Mouse (Mus musculus) splenic B cell, adult 2 months (primary cell): Measurements from ENCODE around the gene Gtpbp1.
A peak's percentile ranks its signal among the peaks of the same experiment; 100 is the strongest.
"Not testable (repeated sequence)": the region's sequence is repeated elsewhere in the genome, so short reads cannot be mapped to it uniquely, and the experiment has no call there.

ENCODE experiments used
- DNase-seq: peaks from one replicate; pipeline ENCODE4 v3.0.0-alpha.2; 2011; ENCODE audit warnings: low read depth, low spot score
- H3K27me3 ChIP-seq: 2 replicates; pipeline ENCODE4 v1.6.1; 2012; ENCODE audit warnings: mild to moderate bottlenecking, low read length, moderate library complexity, mixed read lengths; ENCODE audit not compliant: control insufficient read depth, poor library complexity, insufficient read depth, severe bottlenecking
- H3K36me3 ChIP-seq: 2 replicates; pipeline ENCODE4 v1.6.1; 2012; ENCODE audit warnings: mild to moderate bottlenecking, low read length, moderate library complexity, mixed read lengths; ENCODE audit not compliant: control insufficient read depth, poor library complexity, insufficient read depth, severe bottlenecking

Gtpbp1 gene

DNA sequence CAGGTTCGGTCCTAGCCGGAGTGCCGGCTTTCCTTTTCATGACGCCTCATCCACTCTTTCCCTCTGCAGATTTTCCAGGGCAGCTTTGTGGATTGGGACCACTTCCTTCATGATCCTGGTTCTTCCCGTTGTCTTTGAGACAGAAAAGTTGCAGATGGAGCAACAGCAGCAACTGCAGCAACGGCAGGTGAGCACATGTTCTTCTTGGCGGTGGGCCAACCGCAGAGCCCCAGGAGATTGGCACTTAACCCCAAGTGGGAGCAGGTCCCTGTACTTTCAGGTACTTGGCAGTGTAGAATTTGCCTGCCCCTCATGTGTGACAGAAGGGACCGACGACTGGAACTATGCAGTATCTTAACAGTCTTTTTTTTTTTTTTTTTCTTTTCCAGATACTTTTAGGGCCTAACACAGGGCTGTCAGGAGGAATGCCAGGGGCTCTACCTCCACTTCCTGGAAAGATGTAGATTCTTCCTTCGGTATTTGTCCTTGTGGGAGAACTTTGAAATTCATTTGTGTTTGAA lies 18.8 kb upstream of the Gtpbp1 start:
- peaks cover 11% of the 10 kb centered on the region; the same call in 1 of the 2 replicates for H3K36me3 ChIP-seq
- not testable (repeated sequence) for DNase-seq, H3K27me3 ChIP-seq

DNA sequence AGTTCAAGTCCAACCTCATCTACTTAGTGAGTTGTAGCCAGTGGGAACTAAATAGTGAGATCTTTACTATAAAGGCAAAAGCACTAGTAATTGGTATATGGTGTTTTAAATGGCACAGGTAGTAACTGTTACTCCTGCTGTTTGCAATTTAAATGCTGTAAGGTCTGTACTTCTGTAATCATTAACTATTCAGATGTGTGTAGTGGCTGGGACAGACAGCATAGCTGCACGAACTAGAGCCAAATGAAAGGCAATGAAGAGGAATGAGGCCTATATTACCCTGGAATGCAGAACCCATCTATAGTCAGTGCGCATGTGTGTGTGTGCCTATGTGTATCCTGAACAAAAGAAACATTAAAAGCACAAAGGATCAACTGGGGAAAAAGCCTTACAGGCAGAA lies 12.7 kb upstream of the Gtpbp1 start:
- no peak for DNase-seq
- Histone ChIP-seq H3K27me3 (no peaks in the 10 kb centered on the region), H3K36me3 (peaks cover 12% of the 10 kb centered on the region)

DNA sequence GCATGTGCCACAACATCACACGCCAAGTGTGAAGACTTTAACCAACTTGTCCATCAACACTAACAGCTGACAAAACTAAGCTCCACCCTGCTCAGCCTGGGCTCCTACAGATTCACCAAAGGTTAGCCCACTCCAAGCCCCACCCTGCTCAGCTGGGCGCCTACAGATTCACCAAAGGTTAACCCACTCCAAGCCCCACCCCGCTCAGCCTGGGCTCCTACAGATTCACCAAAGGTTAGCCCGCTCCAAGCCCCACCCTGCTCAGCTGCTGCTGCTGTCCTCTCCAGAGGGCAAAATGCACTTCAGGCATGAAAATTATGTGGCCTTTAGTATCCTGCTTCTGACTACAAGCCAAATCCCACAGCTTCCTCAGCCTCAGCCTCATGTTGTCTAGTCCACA lies 8.7 kb upstream of the Gtpbp1 start:
- H3K36me3 ChIP-seq = peaks cover 1% of the 10 kb centered on the region; the same call in 1 of the 2 replicates
- no peaks in the 10 kb centered on the region for H3K27me3 ChIP-seq
- DNase-seq = no peak

DNA sequence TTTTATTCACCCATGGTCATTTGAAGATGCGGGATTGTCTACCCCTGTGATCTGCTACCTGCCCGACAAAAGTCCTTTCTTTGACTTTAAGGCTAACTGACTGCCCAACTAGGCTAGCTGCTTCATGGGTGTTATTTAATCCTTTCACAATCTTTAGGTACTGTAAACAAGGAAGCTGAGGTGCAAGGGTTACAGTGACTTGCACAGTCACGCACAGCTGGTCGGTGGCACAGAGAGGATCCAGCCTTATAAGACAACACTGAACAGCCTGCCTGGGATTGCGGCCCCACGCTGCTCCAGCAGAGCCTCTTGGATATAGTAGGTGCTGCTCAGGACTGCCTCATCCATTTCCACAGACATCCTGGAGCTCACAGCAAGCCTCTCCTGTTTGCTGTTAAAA lies 7.5 kb upstream of the Gtpbp1 start:
- DNase-seq = no peak
- no peaks in the 10 kb centered on the region for H3K27me3 ChIP-seq

DNA sequence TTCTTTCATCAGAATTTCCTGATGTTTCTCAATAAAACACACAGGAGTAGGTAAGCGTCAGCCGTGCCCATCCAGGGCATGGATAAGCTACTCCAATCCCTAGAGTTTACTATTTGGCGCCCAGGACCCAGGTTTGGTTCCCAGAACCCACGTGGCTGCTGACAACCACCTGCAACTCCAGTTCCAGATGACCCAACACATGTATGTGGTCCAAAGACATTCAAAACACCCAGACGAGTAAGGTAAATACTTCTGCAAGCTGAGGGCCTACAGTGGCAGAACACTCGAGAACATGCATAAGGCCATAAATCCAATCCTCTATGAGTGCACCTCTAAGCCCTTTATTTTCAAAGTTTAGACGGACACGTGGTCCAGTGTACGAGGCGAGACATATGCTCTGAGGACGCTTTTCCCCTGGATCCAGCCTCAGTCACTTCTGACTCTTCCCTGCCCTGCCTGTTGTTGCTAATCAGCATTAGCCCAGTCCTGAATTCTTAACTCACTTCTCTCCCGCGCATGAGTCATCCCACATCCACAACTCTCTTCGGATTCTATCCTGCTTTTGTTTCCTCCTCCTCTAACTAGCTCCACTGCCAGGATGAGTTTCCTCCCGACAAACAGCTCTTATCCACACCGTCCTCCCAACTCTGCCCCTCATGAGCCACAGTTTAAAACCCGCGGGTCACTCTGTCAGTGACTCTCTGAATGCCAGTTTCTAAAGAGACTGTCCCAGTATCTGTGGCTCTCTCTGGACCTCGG lies 6.8 kb upstream of the Gtpbp1 start:
- Histone ChIP-seq H3K27me3 (no peaks in the 10 kb centered on the region), H3K36me3 (peaks cover 1% of the 10 kb centered on the region; the same call in 1 of the 2 replicates)
- DNase-seq = no peak

More for the DNA sequence above, 7.5 kb upstream of the Gtpbp1 start:
- peaks cover 1% of the 10 kb centered on the region; the same call in 1 of the 2 replicates for H3K36me3 ChIP-seq

DNA sequence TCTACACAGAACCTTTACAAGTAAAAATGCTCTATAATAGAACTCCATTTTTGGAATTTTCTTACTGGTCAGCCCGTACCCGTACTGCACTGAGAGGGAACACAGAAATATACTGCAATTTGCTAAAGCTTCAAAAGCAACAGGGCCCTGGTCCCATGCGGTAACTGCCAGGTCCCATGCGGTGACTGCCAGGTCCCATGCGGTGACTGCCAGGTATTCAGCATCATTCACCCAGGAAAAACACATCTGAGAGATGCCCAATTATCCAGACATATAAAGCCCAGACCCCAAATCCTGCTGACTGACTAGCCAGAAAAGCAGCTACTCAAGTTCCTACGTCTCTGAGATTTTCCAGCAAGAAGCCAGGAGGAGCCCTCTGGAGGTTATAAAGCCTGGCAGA lies 6.0 kb upstream of the Gtpbp1 start:
- Histone ChIP-seq H3K27me3 (no peaks in the 10 kb centered on the region), H3K36me3 (peaks cover 1% of the 10 kb centered on the region; the same call in 1 of the 2 replicates)
- no peak for DNase-seq

DNA sequence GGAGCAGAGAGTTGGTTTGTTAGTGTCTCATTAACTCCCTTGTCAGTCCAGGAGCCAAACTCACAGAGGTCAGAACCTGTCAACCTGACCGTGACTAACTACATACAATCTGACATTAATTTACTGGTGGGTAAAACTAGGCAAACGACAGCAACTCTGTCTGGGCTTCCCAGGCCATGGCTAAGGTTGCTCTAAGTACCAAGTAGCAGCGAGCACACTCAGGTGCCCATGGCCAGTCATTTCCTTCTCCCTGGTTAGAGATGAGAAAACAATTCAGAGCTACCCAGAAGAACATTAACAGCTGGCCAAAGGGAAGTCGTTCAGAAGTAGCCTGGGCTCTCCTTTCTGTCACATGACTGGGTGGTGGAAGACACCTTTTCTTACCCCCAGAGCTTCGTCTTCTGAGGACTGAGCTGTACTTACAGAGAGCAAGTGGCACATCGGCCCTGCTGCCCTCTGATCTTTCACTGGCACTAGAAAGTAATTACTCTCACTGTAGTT lies 5.5 kb upstream of the Gtpbp1 start:
- DNase-seq = no peak
- Histone ChIP-seq H3K27me3 (no peaks in the 10 kb centered on the region), H3K36me3 (peaks cover 1% of the 10 kb centered on the region; the same call in 1 of the 2 replicates)

DNA sequence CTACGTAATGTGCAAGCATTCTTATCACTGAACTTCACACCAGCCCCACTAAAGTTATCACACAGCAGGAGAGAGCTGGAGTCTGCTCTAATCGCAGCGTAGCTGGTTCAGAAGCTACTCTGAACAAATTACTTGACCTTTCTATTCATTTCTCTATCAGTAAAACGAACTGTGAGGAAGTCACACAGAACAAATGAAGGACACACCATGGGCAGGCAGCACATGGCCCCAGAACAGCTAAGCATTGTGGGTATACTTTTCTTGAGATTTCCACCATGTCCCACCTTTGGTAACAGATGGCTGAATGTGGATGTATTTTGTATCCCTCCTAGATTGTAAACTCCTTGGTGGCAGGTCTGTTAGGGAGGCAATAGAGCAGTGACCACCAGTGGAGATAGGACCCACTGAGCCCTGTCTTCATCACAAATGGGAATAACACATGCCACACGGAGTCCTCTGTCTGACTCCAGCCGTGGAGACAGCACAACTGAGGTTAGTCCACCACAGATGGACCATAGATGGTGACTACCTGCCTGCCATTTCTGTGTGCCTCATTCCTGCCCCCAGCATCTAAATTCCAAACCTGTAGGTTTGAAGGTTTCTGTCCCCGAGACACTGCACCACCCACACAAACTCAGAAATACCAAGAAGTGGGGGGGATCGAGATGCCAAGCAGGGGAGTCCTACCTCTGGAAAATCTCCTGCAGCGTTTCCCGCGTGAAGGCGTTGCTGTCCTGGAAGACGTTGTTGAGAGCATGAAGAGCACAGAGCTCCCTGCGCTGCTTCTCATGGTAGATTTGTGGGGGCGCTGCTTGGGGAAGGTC lies 4.4 kb upstream of the Gtpbp1 start:
- DNase-seq = no peak
- Histone ChIP-seq H3K27me3 (no peaks in the 10 kb centered on the region), H3K36me3 (peaks cover 1% of the 10 kb centered on the region; the same call in 1 of the 2 replicates)

DNA sequence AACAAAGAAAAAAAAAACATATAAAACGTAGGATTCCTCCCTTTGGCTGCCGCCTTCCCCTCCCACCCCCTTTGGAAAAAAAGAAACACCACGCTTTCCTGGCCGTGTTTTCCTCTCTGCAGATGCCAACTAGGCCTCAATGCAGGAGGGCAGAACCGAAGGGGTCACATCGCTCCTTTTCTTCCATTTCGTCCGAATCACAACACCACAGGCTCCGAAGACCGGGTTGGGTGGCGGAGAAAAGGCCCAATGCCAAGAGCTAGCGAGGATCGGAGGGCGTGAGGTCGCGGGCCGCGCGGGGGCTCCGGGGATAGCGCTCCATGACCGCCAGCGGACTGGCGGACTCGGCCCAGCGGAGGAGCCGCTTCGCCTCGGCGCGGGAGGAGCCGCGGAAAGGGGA lies 3.5 kb upstream of the Gtpbp1 start:
- DNase-seq = no peak
- no peaks in the 10 kb centered on the region for H3K27me3 ChIP-seq
- H3K36me3 ChIP-seq = peaks cover 1% of the 10 kb centered on the region; the same call in 1 of the 2 replicates

DNA sequence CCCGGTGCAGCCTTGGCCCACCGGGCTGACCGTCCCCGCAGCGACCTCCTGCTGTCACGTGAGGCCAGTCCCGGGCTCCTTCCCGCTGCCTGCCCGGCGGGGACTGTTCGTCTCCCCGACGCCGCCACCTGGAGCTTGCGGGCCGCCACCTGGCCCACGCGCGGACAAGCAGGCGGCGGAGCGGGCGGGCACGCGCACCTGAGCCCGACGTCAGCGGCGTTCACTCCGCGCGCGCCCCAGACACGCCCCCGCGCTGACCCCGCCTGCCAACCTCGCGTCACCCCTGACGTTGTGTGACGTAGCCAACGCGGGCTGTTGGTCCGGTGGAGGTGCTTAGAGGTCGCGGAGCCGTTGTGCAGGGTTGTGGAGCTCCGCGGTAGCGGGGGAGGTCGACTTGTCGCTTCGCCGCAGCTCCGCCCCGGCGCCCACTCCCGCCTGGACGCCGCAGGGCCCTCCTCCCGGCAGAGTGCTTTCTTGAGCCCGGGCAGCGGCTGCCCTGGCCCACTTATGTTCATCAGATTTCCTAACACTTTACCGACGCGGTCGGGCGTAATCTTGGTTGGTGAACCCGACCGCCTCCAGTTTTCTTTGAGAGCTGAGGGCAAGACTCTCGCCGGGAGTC lies 2.9 kb upstream of the Gtpbp1 start, which contains the start of gene Josd1:
TSS of gene Josd1 (minus strand) at position 274 of the 622 bp plus-strand sequence.
- Histone ChIP-seq H3K36me3 (no peaks in the 10 kb centered on the region), H3K27me3 (no peaks in the 10 kb centered on the region)
- peak; percentile 97 for DNase-seq

DNA sequence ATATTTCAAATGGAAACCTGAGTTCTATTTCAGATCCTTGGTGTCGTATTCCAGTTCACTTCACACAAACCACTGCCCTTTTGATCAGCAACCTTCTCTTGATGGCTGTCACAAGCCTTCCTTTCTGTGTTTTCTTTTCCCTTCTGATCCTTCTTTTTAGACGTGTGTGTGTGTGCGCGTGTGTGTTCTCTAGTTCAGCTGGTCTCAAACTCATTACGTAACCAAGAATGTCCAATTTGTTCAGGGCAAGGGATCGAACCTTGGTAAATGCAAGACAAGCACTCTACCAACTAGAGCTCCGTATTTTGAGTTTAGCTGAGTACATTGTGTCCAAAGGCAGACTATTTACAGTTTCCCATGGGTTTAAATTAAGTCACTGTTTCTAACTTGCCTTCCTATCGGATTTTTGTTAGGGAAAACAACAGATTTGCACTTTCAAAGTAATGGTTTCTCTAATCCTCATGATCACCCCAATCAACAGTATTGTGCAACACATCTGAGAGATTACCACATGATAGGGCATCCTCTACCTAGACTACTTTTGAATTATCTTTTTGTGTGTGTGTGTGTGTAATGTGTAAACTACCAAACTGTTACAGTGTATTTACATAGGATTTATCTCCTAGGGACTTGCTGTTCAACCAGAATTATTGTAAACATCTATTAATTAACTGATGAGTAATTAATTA lies 2.2 kb upstream of the Gtpbp1 start:
- no peaks in the 10 kb centered on the region for H3K36me3 ChIP-seq
- DNase-seq = no peak
- no peaks in the 10 kb centered on the region for H3K27me3 ChIP-seq

DNA sequence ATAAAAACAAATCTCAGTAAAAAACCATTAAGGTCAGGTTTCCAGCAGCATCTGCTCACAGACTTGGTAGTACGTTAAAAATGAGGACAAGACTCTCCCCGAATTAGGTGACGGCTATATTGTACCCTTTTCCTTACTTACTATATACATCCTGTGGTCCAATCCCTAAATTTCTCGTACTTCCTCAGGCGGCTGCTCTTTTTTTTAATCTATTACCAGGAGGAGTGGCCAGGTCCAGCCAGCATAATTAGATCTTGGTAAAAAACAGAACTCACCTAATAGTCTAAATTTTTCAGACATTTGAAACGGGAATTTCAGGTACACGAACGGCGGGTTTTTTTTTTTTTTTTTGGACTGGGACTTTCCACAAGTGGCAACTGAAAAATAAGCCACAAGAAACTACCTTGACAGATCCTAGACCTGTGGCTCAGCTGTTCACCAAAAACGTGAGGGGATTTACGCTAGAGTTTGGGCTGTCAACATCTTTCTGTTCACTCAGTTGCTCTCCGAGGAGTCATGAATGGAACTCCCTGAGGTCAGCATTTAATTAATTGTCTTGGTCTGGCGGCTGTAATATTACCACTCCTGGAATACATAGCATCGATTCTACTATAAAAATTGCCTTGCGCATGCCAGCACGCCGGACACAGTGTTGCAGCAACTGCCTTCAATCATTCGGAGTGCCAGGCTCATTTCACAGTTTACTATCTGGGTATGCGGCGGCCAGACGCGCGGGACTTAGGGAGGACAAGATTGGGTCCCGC lies 801 bp upstream of the Gtpbp1 start:
- DNase-seq = no peak
- no peaks in the 10 kb centered on the region for H3K27me3 ChIP-seq

DNA sequence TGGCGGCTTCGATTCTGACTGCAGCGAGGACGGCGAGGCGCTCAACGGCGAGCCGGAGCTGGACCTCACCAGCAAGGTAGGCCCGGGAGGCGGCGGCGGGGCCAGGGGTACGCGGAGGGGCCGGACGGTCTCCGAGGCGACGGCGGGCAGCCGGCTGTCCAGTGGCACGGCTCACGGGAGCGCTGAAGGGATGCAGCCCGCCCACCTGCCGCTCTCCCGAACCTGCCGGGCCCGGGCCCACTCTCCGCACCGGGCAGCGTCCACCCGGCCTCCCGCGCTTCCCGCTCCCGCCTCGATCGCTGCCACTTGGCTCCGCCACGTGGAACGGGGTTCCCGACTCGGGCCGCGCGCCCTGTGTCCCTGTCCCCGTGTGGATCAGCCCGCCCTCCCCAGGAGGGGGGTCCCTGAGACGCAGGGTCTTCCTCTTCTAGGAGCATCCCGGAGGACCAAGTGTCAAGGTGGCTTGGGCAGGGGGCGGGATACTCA lies 421 bp downstream of the Gtpbp1 start:
- H3K36me3 ChIP-seq = peaks cover 3% of the 10 kb centered on the region; the same call in 1 of the 2 replicates
- no peaks in the 10 kb centered on the region for H3K27me3 ChIP-seq
- DNase-seq = peak; percentile 32

More for the DNA sequence above, 801 bp upstream of the Gtpbp1 start:
- no peaks in the 10 kb centered on the region; the same call in 1 of the 2 replicates for H3K36me3 ChIP-seq
